Mouse (Mus musculus): Measurements from ENCODE around the gene Gp1ba. TPM values are rescaled to one million over a fixed set of nuclear protein-coding genes. Genes with fewer than 3 reads are reported as not detected.

Gp1ba gene
- total RNA-seq, 2 experiments from 2014 or later, result not detected

DNA sequence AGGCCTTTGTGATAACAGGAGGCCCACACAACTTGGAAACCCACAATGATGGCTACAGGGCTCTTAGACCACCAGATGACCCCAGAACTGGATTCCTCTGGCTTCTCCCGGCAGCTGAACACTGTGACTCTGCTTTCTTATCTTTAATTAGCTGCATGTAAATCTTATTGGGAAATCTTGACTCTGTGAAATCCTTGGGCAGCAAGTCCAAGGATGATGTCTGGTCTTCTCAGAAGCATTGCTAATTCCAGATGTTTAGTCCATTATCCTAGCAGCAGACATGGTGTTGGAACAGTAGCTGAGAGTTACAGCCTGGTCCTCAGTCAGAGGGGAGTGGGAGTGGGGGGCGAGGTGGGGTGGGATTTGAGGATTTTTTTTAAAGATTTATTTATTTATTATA is 10.5 kb upstream of the Gp1ba start:
- no peak for DNase-seq (ENCODE audit: low spot score in 2 of 2)

DNA sequence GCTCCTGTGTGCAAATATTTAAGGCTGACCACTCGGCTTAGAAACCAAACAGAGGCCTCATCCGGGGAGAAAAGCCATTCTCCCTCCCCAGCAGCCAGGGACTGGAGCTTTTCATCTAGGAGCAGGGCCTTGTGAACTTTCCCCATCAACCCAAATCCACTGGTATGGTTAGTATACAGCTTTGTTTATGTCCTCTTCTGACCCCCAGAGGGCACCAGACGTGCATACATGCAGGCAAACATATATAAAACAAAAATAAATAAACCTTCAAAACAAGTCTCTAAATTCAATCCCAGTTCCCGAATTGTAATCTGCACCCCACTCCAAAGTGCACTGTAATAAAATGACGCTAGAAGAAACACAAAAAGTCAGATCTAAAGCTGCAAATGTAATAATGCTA is 9.4 kb upstream of the Gp1ba start:
- no peak for DNase-seq (ENCODE audit: low spot score in 2 of 2)

GRCm38 (mm10) chr11:70630129-70630528 is 8.8 kb upstream of the Gp1ba start:
- no peak for DNase-seq (ENCODE audit: low spot score in 2 of 2)

DNA sequence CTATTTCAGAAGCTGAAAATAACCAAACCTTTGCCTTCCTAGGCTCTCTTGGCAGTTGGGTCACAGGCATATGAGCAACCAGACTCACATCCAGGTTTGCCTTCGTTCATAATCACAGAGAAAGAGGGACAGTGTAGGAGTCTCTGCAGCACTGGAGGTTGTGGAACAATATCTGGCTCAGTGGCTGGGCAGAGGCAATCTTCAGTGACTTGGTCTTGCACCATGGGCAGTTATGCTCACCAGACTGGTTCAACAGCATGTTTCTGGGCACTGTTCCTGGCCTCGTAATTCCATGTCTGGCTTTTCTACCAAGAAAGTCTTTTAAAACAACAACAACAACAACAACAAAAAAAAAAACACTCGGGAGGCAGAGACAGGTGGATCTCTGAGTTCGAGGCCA is 3.3 kb upstream of the Gp1ba start:
- DNase-seq (ENCODE audit: low spot score in 2 of 2), result no peak

DNA sequence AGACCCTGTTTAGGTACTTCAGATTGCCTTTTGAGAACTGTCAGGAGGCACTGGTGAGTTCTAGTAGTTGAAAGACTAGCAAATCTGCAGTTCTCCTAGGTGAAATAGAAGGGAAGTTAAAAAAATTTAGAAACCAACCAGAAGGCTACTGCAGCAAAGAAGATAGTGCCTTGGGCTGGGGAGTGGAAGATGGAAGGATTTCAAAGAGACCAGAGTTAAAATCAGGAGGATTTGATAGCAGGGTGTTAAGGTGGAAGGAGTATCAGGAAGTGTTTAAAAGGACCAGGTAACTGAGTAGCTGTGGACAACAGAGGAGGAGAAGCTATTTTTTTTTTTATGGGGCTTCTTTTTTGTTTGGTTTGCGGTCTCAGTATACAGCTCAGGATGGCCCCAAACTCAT is 1.2 kb upstream of the Gp1ba start:
- DNase-seq (ENCODE audit: low spot score in 2 of 2), result no peak

DNA sequence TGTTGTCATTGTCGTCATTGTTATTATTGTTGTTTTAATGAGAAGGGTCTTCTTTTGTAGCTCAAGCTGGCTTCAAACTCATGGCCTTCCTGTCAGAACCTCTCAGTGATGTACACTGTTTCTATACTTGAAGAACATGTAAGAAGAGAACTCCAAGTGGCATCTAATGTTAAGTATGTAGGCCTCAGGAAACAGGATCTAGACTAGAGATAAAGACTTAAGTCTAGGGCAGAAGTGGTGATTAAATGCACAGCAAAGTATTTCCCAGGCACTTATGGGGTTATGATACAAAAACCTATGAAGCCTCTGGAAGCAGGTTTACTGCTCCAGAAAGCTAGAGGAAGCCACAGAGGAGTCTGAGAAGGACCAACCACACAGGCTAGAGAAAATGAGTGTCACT is 629 bp upstream of the Gp1ba start:
- no peak for DNase-seq (ENCODE audit: low spot score in 2 of 2)

- DNase-seq (ENCODE audit: low spot score in 2 of 2), result no peak
Measured at GRCm38 (mm10) chr11:70639976-70640375, 1.1 kb downstream of the Gp1ba start.

- DNase-seq (ENCODE audit: low spot score in 2 of 2), result no peak
Measured at GRCm38 (mm10) chr11:70641241-70641640, 2.3 kb downstream of the Gp1ba start.

DNA sequence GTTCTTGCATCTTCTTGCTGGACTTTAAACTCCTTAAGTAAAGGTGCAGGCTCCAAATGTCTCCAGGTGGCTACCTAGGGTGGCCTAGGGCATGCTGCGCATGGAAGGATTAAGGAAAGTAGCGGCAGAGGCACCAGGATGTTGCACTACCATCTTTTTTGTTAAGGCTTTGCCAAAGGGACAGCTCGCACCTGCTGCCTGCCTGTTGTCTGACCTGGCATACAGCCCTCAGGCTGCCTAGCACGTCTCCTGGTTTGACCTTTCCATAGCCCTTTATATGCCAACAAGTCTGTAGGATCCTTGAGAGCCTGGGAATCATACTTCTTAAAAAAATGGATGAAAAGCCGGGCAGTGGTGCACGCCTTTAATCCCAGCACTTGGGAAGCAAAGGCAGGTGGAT is 4.1 kb downstream of the Gp1ba start:
- DNase-seq (ENCODE audit: low spot score in 2 of 2), result no peak

DNA sequence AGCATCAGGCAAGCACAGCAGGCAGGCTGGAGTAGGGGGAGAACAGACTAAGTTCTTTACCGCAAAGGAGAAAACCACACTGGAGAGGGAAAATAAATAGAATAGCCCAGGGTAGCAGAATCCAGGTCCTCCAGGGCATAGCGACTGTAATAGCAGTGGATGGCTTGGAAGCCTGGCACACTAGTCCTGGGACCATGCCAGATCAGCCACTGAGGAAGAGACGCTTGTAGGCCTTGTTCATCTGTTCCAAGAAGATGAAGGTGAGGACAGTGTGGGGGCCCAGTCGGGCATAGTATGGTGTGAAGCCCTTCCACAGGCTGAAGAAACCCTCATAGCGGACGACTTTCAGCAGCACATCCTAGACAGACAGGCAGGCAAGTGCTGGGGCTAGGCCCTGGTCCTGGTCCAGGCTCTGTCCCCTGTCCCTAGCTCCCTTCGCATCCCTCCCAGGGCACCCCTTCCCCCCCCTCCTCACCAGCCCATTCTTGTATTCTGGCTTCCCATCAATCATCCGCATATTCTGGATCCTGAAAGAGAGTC is 5.7 kb downstream of the Gp1ba start:
- DNase-seq (ENCODE audit: low spot score in 2 of 2), result no peak

GRCm38 (mm10) chr11:70645461-70646258 is 6.7 kb downstream of the Gp1ba start:
- DNase-seq (ENCODE audit: low spot score in 2 of 2), result no peak

- DNase-seq (ENCODE audit: low spot score in 2 of 2), result no peak
Measured at GRCm38 (mm10) chr11:70646259-70646555, 7.3 kb downstream of the Gp1ba start.

- peak; percentile 94 to 98 for DNase-seq (ENCODE audit: low spot score in 2 of 2)
Measured at GRCm38 (mm10) chr11:70646691-70647650, 8.0 kb downstream of the Gp1ba start, which contains the start of the genes Rnf167 and Slc25a11. Gene Rnf167 (plus strand): TSS chr11:70647235. Gene Slc25a11 (minus strand): TSS chr11:70647479.

- no peak for DNase-seq (ENCODE audit: low spot score in 2 of 2)
Measured at GRCm38 (mm10) chr11:70647716-70648420, 8.9 kb downstream of the Gp1ba start.

- no peak for DNase-seq (ENCODE audit: low spot score in 2 of 2)
Measured at GRCm38 (mm10) chr11:70648512-70648911, 9.6 kb downstream of the Gp1ba start.

- DNase-seq (ENCODE audit: low spot score in 2 of 2), result no peak
Measured at GRCm38 (mm10) chr11:70649185-70649734, 10.3 kb downstream of the Gp1ba start.

- DNase-seq (ENCODE audit: low spot score in 2 of 2), result peak in 1 of 2 experiments; percentile 13
Measured at GRCm38 (mm10) chr11:70650322-70651175, 11.6 kb downstream of the Gp1ba start.

DNA sequence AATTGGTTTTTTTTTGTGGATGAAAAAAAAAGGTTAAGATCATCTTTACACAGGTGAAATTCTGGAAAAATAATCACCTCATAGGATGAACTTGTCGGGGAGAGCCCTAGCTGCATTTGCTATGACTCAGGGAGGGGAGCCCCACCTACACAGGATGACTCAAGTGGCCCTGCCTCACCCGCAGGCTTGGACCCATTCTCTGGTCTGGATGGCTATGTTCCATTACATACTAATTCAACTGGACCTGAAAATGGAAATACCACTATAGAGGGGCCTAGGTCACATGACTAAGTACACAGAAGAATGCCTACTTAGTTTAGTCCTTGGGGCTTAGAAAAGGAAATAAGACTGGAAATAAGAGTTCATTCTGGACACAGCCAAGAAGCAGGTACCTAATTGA is 12.5 kb downstream of the Gp1ba start:
- peak in 1 of 2 experiments; percentile 3 for DNase-seq (ENCODE audit: low spot score in 2 of 2)

GRCm38 (mm10) chr11:70652029-70652883 is 13.3 kb downstream of the Gp1ba start:
- no peak for DNase-seq (ENCODE audit: low spot score in 2 of 2)
